Mouse (Mus musculus) heart, postnatal 0 days (tissue): ENCODE measurements around the gene Med27.

Experiments
- CTCF ChIP-seq: IDR thresholded peaks from 2 replicates; pipeline ENCODE4 v1.5.1; 2016; ENCODE audit warnings: antibody characterized with exemption, control low read depth, low read depth
- EP300 ChIP-seq: IDR thresholded peaks from 2 replicates; pipeline ENCODE4 v1.6.1; 2016; ENCODE audit warnings: antibody characterized with exemption, low read depth

DNA sequence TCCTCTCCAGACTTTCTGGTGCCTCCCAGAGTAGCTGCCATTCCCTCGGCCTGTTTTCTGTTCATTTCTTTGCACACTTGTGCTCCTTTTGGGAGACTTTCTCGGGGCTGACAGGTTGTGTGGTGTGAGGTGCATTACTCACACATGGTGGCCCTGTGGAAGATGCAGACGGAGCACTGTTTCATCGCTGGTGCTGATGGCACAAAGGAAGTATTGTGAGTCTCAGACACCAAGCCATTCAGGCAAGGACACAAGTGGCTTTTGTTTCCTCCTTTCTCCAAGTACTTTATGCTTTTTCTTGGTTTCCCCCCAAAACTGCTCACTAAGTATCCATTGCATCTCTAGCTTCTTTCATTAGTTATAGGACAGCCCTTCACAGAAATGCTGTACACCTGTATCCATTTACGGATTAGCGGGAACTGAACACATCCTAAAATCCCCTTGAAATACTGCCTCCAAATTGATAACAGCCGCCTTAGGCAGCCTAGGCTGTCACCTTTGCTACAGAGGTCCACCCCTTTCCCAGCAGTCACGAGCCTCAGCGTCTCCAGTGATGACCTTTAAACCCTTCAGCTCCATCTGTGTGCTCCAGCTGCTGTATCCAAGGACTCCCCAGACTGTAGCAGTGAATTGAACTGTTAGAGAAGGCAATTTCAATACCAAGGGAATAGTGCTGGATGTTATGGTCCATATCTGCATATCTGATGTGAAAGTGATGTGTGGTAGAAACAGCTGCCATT, 136.5 kb downstream of the Med27 start:
- no peak for TF ChIP-seq CTCF
- TF ChIP-seq EP300, result no peak
